9 mouse cellular contexts compared by ENCODE assay signal in genomic region chr16:91169829-91170228, GRCm38 (mm10). TPM values are rescaled to one million over a fixed set of nuclear protein-coding genes. Genes with fewer than 3 reads are reported as not detected.
DNase-seq lines count a peak whose midpoint lies in the region; ATAC-seq lines count a peak whose summit lies in the region.
"Had no signal": no experiment of that assay in that cellular context is flagged by ENCODE, and none has a peak within 500 bp of the region (broad histone marks: within the 10 kb centered on the region; RNA-seq: fewer than 3 reads in every experiment).

No protein-coding gene starts in this region.

- peak overlapping the region; percentile 71 for H3K4me2 ChIP-seq in heart, embryonic 11.5 days
- H3K4me2 ChIP-seq in limb, embryonic 15.5 days: peak overlapping the region; percentile 32

- H3K9me3 ChIP-seq in heart, embryonic 11.5 days (replicated peaks; ENCODE audit: control insufficient read depth, low read length): no peaks in the 10 kb centered on the region
- H3K9me3 ChIP-seq in limb, embryonic 15.5 days: no peaks in the 10 kb centered on the region

- no peak overlapping the region for H3K27ac ChIP-seq in heart, embryonic 11.5 days (ENCODE audit: low read depth, low read length)
- H3K27ac ChIP-seq in limb, embryonic 15.5 days: no peak overlapping the region

- peak overlapping the region; percentile 31 for H3K4me3 ChIP-seq in heart, embryonic 11.5 days (ENCODE audit: low read depth, low read length)
- H3K4me3 ChIP-seq in limb, embryonic 15.5 days: peak overlapping the region; percentile 17

- WGBS in heart, embryonic 11.5 days (ENCODE audit: insufficient replicate concordance): under 1% methylated on average over 16 of the region's 16 CpGs
- 2% methylated on average over 16 of the region's 16 CpGs for WGBS in limb, embryonic 15.5 days

- H3K4me1 ChIP-seq in heart, embryonic 11.5 days (ENCODE audit: control insufficient read depth, insufficient read depth, low read length): peaks cover 10% of the 10 kb centered on the region; the same call in 1 of the 2 replicates
- H3K4me1 ChIP-seq in limb, embryonic 15.5 days: peaks cover 9% of the 10 kb centered on the region; the same call in 1 of the 2 replicates

- peak; percentile 4 to 9 for DNase-seq in heart, adult 18-20 months
- DNase-seq in heart, adult 8-10 months (ENCODE audit: low spot score): no peak
- DNase-seq in neural tube, embryonic 10.5 days (ENCODE audit: extremely low spot score, low spot score): peak; percentile 66
- no peak for DNase-seq in thymus, postnatal 25 days
- DNase-seq in gastrocnemius, postnatal 36 days: no peak
- no peak for DNase-seq in kidney, adult 18-20 months

- H3K9ac ChIP-seq in heart, embryonic 11.5 days (ENCODE audit: low read depth, low read length): 0 out of 2 replicates have a peak overlapping the region, but pooled peaks have one; percentile 43
- H3K9ac ChIP-seq in limb, embryonic 15.5 days: no peak overlapping the region

- H3K27me3 ChIP-seq in heart, embryonic 11.5 days (ENCODE audit: control insufficient read depth, insufficient read depth, low read length): no peaks in the 10 kb centered on the region
- H3K27me3 ChIP-seq in limb, embryonic 15.5 days: peaks cover 33% of the 10 kb centered on the region

- intact Hi-C loops in gastrocnemius, postnatal 36 days (cut with DNase I): no loop called here

- no peaks in the 10 kb centered on the region for H3K36me3 ChIP-seq in heart, embryonic 11.5 days (ENCODE audit: control insufficient read depth, insufficient read depth, low read length)
- no peaks in the 10 kb centered on the region for H3K36me3 ChIP-seq in limb, embryonic 15.5 days

- ATAC-seq in heart, embryonic 11.5 days (replicated peaks; ENCODE audit: insufficient number of reproducible peaks, low FRiP score, low TSS enrichment): peak; percentile 79; the same call in 1 of the 2 replicates
- no peak for ATAC-seq in limb, embryonic 15.5 days (ENCODE audit: insufficient number of reproducible peaks, low FRiP score, low TSS enrichment, low read depth)

RNA-seq across cellular contexts. Expression of gene Olig2, which starts 55.4 kb away (rescaled TPM):
- not detected for total RNA-seq in heart, adult 18-20 months (2021)
- total RNA-seq in heart, adult 8-10 months (2022): not detected
- polyA plus RNA-seq in heart, embryonic 11.5 days (2014; fragmentation: Nextera tagmentation; extraction: Ambion mirVana): 0.06 TPM in 1 of 2 replicates, not detected in the other
- not detected in 2 replicates for polyA plus RNA-seq in limb, embryonic 15.5 days (2015; fragmentation: Nextera tagmentation; extraction: Ambion mirVana)
- total RNA-seq in gastrocnemius, postnatal 36 days (2021): not detected
- polyA plus RNA-seq: C2C12 had no signal

Comparison
In these comparisons a context has a peak if more than half of its experiments do, and no peak if none do; other contexts are left out.
1. DNase-seq: peak in heart, adult 18-20 months (2 of 2) and neural tube, embryonic 10.5 days (single experiment); none in heart, adult 8-10 months (single experiment), thymus, postnatal 25 days (single experiment), gastrocnemius, postnatal 36 days (0 of 2) and kidney, adult 18-20 months (single experiment).